Mouse (Mus musculus): ENCODE measurements around the gene Serpina9.

- TF ChIP-seq CTCF (conservative IDR thresholded peaks at IDR 0.05; ENCODE audit: low read length) (no peak), POU5F1 (IDR thresholded peaks at IDR 0.05; ENCODE audit: borderline replicate concordance, low read length) (no peak), NANOG (IDR thresholded peaks at IDR 0.05; ENCODE audit: borderline replicate concordance, low read length) (no peak)
Measured at GRCm38 (mm10) chr12:103988754-103989513, 24.6 kb downstream of the Serpina9 start.

Measured in E14TG2a.4 (cell line).